Mouse (Mus musculus) CD8-positive naive resting alpha-beta T cell, adult 57 days (primary cell): Measurements from ENCODE around the gene Slc25a4. TPM values are rescaled to one million over a fixed set of nuclear protein-coding genes. Genes with fewer than 3 reads are reported as not detected.

Experiments used
- total RNA-seq: library from RNA; stranded (reverse); gene quantifications from one replicate; pipeline ENCODE4 v1.2.4, GENCODE M21; 2023

Slc25a4 gene
- 82.4 TPM for total RNA-seq

DNA sequence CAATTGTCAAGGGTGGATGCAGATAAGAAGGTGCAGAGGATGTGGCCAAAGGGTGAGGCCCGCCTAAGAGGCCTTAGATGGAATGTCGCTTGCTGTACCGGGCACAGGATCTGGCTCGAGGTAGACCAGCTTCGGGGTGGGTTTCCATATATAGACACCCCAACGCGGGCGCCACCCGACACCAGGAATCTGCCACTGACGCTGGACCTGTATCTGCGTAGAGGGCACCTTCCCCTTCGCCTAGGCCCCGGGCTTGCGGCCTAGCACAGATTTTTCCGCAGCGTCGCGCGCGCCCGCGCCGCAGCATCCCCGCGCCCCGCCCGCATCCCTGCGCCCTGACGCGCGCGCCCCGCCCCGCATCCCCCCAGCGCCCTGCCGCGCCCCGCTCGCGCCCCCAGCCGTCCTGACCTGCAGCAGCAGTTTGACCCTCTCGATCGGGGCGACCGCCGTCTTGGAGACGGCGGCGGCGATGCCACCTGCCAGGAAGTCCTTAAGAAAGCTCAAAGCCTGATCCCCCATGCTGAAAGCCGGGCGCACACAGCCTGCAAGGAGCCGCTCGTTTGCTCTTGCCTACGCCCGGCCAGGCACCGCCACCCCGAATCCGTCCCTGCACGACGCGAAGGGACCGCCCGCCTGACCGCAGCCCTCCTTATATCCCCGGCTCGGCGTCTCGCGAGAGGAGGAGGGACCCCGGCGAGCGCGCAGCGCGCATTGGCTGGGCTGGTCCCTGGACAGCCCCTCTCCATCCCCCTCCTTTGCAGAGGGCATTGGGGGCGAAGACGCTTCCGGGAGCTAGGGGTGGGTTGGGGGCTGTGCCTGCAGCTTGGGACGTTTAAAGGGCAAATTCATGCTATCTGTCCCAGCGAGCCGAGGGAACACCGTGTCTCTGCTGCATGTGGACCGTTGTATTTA is at the start of gene Slc25a4:
Gene Slc25a4, minus strand, starts transcription at position 881 of the 912 bp plus-strand sequence.

Other genes with a start within 250 kb of the Slc25a4 start
- 1.7 TPM for gene 1700029J07Rik, start 236.0 kb downstream of the Slc25a4 start, total RNA-seq
- gene Ufsp2, start 235.8 kb downstream of the Slc25a4 start, total RNA-seq, result 13.8 TPM
- gene Lrp2bp, start 212.0 kb downstream of the Slc25a4 start, total RNA-seq, result not detected
- gene Ankrd37, start 205.6 kb downstream of the Slc25a4 start, total RNA-seq, result 7.2 TPM
- 19.9 TPM for gene Cfap97, start 59.5 kb downstream of the Slc25a4 start, total RNA-seq
- gene Snx25, start 59.1 kb downstream of the Slc25a4 start, total RNA-seq, result 24.3 TPM
- gene Helt, start 83.4 kb upstream of the Slc25a4 start, total RNA-seq, result not detected